Mouse (Mus musculus): ENCODE results near the gene Memo1.
"Not testable (repeated sequence)": the region's sequence is repeated elsewhere in the genome, so short reads cannot be mapped to it uniquely, and the experiment has no call there.

Memo1 gene

GRCm38 (mm10) chr17:74295026-74295970 lies at the start of gene Memo1:
Gene Memo1 (minus strand): TSS chr17:74295521.
- DNase-seq (ENCODE audit: low read depth, low spot score) = peak; percentile 89

- DNase-seq (ENCODE audit: low read depth, low spot score) = no peak
Observed at GRCm38 (mm10) chr17:74341151-74341550, 45.8 kb upstream of the Memo1 start.

- peak; percentile 75 for DNase-seq (ENCODE audit: low read depth, low spot score)
Observed at GRCm38 (mm10) chr17:74338937-74339804, 43.9 kb upstream of the Memo1 start, which contains the start of gene Spast. Gene Spast (plus strand): TSS chr17:74338987.

- DNase-seq (ENCODE audit: low read depth, low spot score) = peak; percentile 94
Observed at GRCm38 (mm10) chr17:74338225-74338931, 43.1 kb upstream of the Memo1 start.

- no peak for DNase-seq (ENCODE audit: low read depth, low spot score)
Observed at GRCm38 (mm10) chr17:74331049-74331676, 35.8 kb upstream of the Memo1 start.

GRCm38 (mm10) chr17:74328146-74328545 lies 32.8 kb upstream of the Memo1 start:
- DNase-seq (ENCODE audit: low read depth, low spot score) = peak; percentile 66

GRCm38 (mm10) chr17:74327195-74327594 lies 31.9 kb upstream of the Memo1 start:
- DNase-seq (ENCODE audit: low read depth, low spot score) = not testable (repeated sequence)

GRCm38 (mm10) chr17:74323844-74324243 lies 28.5 kb upstream of the Memo1 start, which contains the start of gene Dpy30:
Gene Dpy30 (minus strand): TSS chr17:74323944.
- no peak for DNase-seq (ENCODE audit: low read depth, low spot score)

- no peak for DNase-seq (ENCODE audit: low read depth, low spot score)
Observed at GRCm38 (mm10) chr17:74322400-74323054, 27.2 kb upstream of the Memo1 start.

GRCm38 (mm10) chr17:74318721-74319120 lies 23.4 kb upstream of the Memo1 start:
- DNase-seq (ENCODE audit: low read depth, low spot score) = peak; percentile 30

GRCm38 (mm10) chr17:74316309-74316863 lies 21.1 kb upstream of the Memo1 start:
- peak; percentile 93 for DNase-seq (ENCODE audit: low read depth, low spot score)

- DNase-seq (ENCODE audit: low read depth, low spot score) = no peak
Observed at GRCm38 (mm10) chr17:74315445-74316308, 20.4 kb upstream of the Memo1 start.

GRCm38 (mm10) chr17:74306021-74306420 lies 10.7 kb upstream of the Memo1 start:
- DNase-seq (ENCODE audit: low read depth, low spot score) = no peak

GRCm38 (mm10) chr17:74305616-74306015 lies 10.3 kb upstream of the Memo1 start:
- DNase-seq (ENCODE audit: low read depth, low spot score) = no peak

GRCm38 (mm10) chr17:74304060-74304459 lies 8.7 kb upstream of the Memo1 start:
- no peak for DNase-seq (ENCODE audit: low read depth, low spot score)

- DNase-seq (ENCODE audit: low read depth, low spot score) = no peak
Observed at GRCm38 (mm10) chr17:74300089-74300488, 4.8 kb upstream of the Memo1 start.

- DNase-seq (ENCODE audit: low read depth, low spot score) = not testable (repeated sequence)
Observed at GRCm38 (mm10) chr17:74296991-74297390, 1.7 kb upstream of the Memo1 start.

- peak; percentile 45 for DNase-seq (ENCODE audit: low read depth, low spot score)
Observed at GRCm38 (mm10) chr17:74296076-74296823, 929 bp upstream of the Memo1 start.

All from CD4-positive helper T cell, adult 2 months (primary cell).